Mouse (Mus musculus): ENCODE data around the gene Ttll11. TPM values are rescaled to one million over a fixed set of nuclear protein-coding genes. Genes with fewer than 3 reads are reported as not detected.

Ttll11 gene
- polyA plus RNA-seq, 1 experiment from 2014 or later: 4.1 TPM

DNA sequence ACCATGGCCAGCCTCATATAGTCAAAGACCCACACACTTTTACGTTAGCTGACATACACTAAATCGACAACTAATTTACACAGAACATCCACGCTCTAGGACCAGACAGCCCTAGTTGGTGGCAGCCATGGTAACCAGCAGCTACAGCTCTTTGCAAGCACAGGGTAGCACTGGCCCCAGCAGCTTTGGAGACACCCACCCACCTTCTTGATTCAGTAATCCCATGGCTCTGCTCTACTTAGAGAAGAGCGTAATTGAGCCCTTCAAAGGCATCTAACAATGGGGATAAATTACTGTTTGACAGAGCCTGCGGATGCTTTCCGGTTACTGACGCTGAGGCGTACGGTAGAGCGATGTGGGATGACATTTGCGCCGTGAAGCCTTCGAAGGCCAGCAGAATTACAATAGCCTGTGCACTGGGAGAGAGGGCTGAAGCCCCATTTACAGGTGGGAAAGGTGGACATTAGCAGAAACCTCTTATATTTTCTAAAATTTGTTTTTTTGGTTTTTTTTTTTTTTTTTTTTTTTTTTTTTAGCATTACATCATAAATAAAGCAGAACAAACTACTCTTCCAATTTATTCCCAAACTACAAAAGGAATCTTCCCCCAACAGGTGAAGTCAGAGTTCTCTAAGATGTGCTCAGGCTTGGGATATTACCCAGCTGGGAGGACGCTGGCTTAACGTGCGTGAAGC lies 136.8 kb downstream of the Ttll11 start:
- 63% methylated on average over 16 of the region's 16 CpGs for WGBS
- Histone ChIP-seq H3K27ac (no peak overlapping the region), H3K9ac (no peak overlapping the region), H3K9me3 (no peaks in the 10 kb centered on the region), H3K36me3 (no peaks in the 10 kb centered on the region), H3K27me3 (0 out of 2 replicates have a peak, but pooled peaks cover 3% of the 10 kb centered on the region), H3K4me1 (replicated peaks) (peaks cover 39% of the 10 kb centered on the region), H3K4me3 (no peak overlapping the region), H3K4me2 (no peak overlapping the region)
- ATAC-seq (ENCODE audit: low FRiP score): no peak

DNA sequence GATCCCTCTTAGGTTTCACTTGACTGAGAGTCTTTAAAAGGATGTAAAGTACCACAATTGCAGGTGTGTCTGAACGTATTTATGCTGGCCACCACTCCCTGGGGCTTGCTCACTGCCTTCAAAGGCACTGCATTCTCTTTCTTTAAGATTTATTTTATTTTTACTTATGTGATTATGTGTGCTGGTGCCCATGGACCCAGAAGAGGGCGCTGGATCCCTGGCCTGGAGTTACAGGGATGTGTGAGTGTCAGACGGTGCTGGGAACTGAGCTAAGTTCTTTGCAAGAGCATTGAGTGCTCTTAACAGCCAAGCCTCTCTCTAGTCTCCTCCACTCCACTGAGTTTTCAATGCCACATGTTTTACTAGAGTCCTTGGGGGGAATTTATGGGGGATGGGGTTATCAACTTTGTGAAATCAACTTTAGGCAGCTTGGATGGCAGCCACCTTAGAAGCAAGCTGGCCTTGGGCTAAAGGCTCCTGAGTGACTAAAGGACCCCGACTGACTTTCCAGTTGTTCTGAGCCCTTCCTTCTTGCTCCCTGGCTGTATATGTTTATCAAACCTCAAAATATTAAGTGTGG lies 137.8 kb downstream of the Ttll11 start:
- H3K36me3 ChIP-seq: no peaks in the 10 kb centered on the region
- no peak overlapping the region for H3K4me3 ChIP-seq
- H3K4me2 ChIP-seq: no peak overlapping the region
- WGBS: 72% methylated on average over 4 of the region's 4 CpGs
- no peak overlapping the region for H3K27ac ChIP-seq
- no peak overlapping the region for H3K9ac ChIP-seq
- H3K27me3 ChIP-seq: no peaks in the 10 kb centered on the region
- H3K9me3 ChIP-seq: peaks cover 5% of the 10 kb centered on the region; the same call in 1 of the 2 replicates
- ATAC-seq (ENCODE audit: low FRiP score): no peak
- peaks cover 39% of the 10 kb centered on the region for H3K4me1 ChIP-seq (replicated peaks)

DNA sequence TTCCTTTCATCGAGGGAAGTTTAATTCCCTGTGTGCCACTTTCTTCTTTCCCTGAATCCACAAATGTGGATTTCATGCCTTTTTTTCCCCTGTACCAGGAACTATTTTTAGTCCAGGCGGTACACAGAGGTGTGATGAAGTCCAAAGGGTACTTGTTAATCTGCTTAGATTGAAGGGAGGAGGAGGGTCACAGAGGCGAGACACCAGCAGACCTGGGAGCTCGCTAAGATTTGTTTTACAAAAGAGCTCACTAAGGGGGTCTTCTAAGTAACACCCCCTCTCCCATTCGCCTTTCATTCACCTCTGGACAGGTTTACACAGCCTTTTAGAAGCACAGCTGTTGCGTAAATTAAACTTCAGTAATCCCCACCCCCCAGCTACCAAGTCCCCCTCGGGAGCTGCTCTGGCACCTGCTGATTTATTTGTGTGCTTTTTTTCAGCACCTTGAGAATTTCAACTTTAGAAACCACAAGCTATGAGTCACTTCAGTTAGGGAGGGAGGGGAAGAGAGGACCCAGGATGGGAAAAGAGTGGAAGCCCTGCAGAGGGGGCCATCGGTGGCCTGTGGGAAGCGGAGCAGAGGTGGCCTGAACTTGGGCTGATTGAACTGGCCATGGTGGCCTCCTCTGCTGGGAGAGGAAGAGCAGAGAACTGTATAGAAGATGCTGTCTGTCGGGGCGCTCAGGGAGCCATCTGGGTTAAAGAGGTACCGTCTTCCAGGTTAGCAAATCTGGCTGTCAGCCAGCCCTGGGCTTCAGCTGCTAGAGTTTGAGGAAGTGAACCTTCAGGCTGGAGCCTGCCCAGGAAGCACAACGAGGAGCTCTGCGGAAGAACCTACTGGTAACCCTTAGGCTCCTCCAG lies 138.5 kb downstream of the Ttll11 start:
- H3K36me3 ChIP-seq: no peaks in the 10 kb centered on the region
- no peaks in the 10 kb centered on the region for H3K27me3 ChIP-seq
- H3K4me3 ChIP-seq: no peak overlapping the region
- ATAC-seq (ENCODE audit: low FRiP score): no peak
- H3K4me2 ChIP-seq: no peak overlapping the region
- H3K9ac ChIP-seq: no peak overlapping the region
- peaks cover 6% of the 10 kb centered on the region; the same call in 1 of the 2 replicates for H3K9me3 ChIP-seq
- H3K4me1 ChIP-seq (replicated peaks): peaks cover 38% of the 10 kb centered on the region
- no peak overlapping the region for H3K27ac ChIP-seq
- WGBS: 25% methylated on average over 14 of the region's 14 CpGs

DNA sequence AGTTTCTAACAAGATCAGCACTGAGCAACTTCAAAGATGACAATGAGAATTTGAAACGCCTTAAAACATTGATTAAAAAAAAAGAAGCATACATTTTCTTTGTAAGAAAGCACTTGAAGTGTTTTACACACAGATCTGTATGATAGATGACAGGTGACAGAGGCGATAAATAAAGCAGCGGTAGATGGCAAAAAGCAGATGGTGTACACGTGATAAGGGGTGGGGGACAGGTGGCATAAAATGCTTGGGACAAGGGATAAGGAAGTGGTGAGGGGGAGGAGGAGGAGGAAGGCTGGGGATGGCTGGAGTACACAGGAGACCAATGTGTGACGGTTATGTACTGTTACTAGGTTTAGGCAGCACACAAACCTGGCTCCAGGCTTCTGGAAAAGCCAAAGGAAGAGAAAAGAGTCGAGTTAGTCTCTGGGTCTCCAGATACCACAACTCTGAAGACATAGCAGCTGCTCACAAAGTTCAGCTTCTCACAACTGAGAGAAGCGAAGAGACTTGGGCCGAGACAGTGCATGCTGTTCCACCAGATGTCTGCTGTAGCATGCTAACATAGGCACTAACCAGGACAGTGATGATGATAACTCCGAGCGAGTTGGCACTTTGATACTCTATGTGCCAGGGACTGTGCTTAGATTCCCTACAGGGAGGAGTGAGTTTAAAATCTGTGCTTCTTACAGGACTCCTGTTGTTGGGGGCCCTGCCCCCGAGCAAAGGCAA lies 140.8 kb downstream of the Ttll11 start:
- Histone ChIP-seq H3K9me3 (peaks cover 6% of the 10 kb centered on the region; the same call in 1 of the 2 replicates), H3K4me1 (replicated peaks) (peaks cover 16% of the 10 kb centered on the region), H3K27ac (no peak overlapping the region), H3K4me2 (no peak overlapping the region), H3K27me3 (no peaks in the 10 kb centered on the region), H3K9ac (no peak overlapping the region), H3K4me3 (no peak overlapping the region), H3K36me3 (no peaks in the 10 kb centered on the region)
- ATAC-seq (ENCODE audit: low FRiP score): no peak
- 80% methylated on average over 11 of the region's 11 CpGs for WGBS

DNA sequence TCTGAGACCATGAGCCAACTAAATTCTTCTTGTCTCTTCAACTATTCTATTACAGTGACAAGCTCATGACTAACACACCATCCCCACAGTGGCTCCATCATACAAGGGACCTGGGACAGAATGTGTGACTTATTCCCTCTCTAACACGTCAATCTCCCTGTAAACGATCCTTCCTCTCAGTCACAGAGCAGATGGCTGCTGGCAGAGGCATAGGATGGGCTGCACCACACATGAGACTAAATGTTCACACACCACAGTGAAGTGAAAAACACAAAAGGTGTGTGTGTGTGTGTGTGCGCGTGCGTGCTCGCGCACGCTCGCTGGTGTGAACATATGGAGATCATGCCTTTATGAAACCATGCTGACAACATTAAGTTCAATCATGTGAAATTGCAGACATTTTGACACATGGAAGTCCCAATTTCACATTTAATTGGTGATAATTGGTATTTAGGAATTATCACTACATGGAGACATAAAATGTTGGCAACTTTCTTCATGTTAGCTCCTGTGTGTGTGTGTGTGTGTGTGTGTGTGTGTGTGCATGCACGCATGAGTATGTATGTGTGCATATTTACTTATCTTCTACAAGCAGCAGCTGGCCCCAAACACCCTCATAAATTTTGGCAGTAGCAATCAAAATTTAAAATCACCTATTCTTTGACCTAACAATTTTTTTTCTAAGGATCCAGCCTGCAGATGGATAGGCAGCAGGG lies 145.4 kb downstream of the Ttll11 start:
- WGBS: 93% methylated on average over 10 of the region's 10 CpGs
- Histone ChIP-seq H3K27me3 (no peaks in the 10 kb centered on the region), H3K9me3 (peaks cover 6% of the 10 kb centered on the region; the same call in 1 of the 2 replicates), H3K4me3 (no peak overlapping the region), H3K36me3 (no peaks in the 10 kb centered on the region), H3K27ac (no peak overlapping the region), H3K4me1 (replicated peaks) (peaks cover 11% of the 10 kb centered on the region; the same call in 1 of the 2 replicates), H3K9ac (no peak overlapping the region), H3K4me2 (no peak overlapping the region)
- ATAC-seq (ENCODE audit: low FRiP score): no peak

DNA sequence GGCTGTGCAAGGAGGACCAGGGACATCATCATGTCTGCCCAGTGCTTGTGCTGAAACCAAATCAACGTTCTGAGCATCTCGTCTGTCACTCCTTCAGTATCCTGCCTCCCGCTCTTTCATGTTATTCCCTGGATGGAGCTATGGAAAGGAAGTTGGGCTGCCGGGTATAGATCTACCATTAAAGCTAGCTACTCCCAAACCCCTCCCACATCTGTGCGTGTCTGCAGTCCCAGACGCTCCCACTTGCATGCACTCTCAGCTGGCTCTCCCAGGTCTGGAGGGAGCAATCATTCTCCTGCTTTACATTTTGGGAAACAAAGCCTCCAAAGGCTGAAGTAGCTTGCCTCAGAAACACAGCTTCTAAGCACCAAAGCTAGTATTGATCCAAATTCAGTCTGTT lies 146.2 kb downstream of the Ttll11 start:
- Histone ChIP-seq H3K27ac (no peak overlapping the region), H3K36me3 (no peaks in the 10 kb centered on the region), H3K9me3 (peaks cover 6% of the 10 kb centered on the region; the same call in 1 of the 2 replicates), H3K4me2 (no peak overlapping the region), H3K4me3 (no peak overlapping the region), H3K4me1 (replicated peaks) (peaks cover 11% of the 10 kb centered on the region; the same call in 1 of the 2 replicates), H3K27me3 (no peaks in the 10 kb centered on the region), H3K9ac (no peak overlapping the region)
- WGBS: 71% methylated on average over 6 of the region's 6 CpGs
- ATAC-seq (ENCODE audit: low FRiP score): no peak

DNA sequence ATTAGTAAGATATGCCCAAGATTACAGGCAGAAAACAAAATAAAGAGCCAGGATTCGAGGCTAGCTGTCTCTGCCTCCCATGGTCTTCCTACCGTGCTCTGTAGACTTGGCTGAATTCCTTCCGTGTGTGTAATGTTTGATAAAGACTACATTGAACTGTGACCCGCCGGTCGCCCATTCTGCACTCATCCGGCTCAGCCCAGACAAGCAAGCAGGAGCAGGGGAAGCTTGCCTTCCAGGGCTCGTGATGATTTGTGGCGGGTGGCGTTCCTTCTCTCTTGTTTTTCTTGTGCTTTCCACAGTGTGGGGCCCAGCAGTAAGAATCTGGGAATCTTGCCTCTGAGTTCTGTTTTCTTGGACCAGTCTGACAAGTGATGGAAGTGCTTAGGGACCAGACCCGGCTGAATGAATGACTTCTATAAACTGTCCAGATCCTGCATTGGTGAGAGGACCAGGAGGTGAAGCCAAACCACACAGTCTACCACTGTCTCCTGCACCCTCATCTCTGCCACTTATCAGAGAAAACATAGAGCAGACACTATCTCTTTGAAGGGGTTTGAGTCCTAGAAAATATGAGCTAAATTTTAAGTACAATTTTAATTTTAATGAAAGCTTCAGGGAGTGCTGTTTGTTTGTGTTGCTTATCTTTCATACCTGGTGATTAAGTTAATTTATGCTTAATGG lies 146.8 kb downstream of the Ttll11 start:
- peaks cover 6% of the 10 kb centered on the region; the same call in 1 of the 2 replicates for H3K9me3 ChIP-seq
- ATAC-seq (ENCODE audit: low FRiP score): no peak
- H3K36me3 ChIP-seq: no peaks in the 10 kb centered on the region
- WGBS: 56% methylated on average over 11 of the region's 11 CpGs
- H3K9ac ChIP-seq: no peak overlapping the region
- H3K4me2 ChIP-seq: no peak overlapping the region
- no peak overlapping the region for H3K4me3 ChIP-seq
- H3K27ac ChIP-seq: no peak overlapping the region
- no peaks in the 10 kb centered on the region for H3K27me3 ChIP-seq
- peaks cover 11% of the 10 kb centered on the region; the same call in 1 of the 2 replicates for H3K4me1 ChIP-seq (replicated peaks)

DNA sequence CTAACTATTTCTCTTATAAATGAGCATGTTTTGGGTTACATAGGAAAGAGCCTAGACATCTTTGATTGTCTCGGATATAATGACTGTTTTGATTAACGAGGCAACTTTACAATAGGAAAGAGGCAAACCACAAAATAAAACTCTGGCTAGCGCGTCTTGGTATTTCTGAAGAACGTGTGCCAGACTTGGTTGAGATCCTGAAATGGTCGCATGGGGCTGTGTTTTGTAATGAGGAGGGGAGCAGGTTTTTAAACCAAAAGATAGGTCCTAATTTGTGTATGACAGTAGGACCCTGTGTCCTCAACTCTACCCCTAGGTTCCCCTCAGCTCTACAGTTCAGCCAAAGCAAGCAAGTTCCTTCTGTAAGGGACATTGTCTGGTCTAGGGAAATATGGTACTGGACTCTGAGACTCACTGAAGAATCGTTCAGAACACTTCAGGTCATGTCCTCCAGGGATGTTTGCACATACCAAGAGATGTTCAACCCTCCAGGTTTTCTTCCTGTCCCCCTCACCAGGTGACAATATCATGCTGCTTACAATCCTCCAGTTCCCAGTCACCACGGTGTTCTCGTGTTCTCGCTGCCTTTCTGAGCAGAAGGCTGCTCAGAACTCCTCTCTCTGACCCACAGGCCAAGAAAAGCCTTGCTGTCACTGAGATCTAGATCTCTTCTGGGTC lies 147.7 kb downstream of the Ttll11 start:
- 87% methylated on average over 10 of the region's 10 CpGs for WGBS
- no peak overlapping the region for H3K9ac ChIP-seq
- no peak overlapping the region for H3K27ac ChIP-seq
- no peak overlapping the region for H3K4me2 ChIP-seq
- H3K9me3 ChIP-seq: peaks cover 2% of the 10 kb centered on the region; the same call in 1 of the 2 replicates
- no peaks in the 10 kb centered on the region for H3K36me3 ChIP-seq
- H3K27me3 ChIP-seq: no peaks in the 10 kb centered on the region
- no peak overlapping the region for H3K4me3 ChIP-seq
- peaks cover 11% of the 10 kb centered on the region; the same call in 1 of the 2 replicates for H3K4me1 ChIP-seq (replicated peaks)
- no peak for ATAC-seq (ENCODE audit: low FRiP score)

DNA sequence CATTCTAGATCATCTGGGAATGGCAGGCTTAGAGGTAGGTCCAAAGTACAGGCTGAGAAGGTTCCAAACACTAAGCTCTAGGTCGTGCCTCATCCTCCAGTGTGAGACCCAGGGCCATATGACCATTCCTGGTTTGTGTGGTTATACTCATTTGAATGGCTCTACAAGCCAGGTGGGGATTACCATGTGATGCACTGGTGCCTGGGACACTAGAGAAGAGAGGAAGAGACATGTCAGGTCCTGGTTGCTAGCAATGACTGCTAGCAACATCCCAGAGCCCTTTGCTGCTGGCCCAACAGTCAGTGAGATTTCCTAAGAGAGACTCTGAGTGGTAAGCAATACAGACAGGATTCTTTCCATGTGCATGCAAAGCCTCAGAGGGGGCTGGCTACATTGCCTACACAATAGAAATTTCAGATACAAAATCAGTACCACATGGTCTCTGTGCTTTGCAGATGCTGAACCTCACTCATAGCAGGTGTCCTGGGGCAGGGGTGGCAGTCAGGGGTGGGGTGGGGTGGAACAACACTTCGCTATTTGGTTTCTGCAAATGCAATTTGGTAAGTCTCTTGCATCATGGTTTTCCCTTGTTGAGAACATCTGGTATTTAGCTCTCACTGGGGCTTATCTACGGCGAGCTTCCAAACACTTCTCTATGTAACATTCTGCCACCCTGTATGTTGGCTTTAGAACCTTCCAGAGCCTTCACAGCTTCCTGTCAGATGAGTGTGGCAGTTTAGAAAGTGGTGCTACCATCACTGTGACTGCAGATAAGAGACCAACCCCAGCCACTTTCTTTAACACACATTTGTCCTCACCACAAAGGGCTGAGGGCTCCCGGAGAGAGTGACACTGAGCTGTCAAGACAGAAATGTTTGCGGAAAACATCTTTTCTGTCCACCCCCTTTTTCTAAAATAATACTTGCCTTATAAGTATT lies 148.5 kb downstream of the Ttll11 start:
- Histone ChIP-seq H3K4me1 (replicated peaks) (peaks cover 11% of the 10 kb centered on the region; the same call in 1 of the 2 replicates), H3K27me3 (no peaks in the 10 kb centered on the region), H3K9me3 (no peaks in the 10 kb centered on the region), H3K4me3 (no peak overlapping the region), H3K36me3 (no peaks in the 10 kb centered on the region), H3K27ac (no peak overlapping the region), H3K4me2 (no peak overlapping the region), H3K9ac (no peak overlapping the region)
- whole genome bisulfite sequencing: 79% methylated on average over 6 of the region's 6 CpGs
- no peak for ATAC-seq (ENCODE audit: low FRiP score)

DNA sequence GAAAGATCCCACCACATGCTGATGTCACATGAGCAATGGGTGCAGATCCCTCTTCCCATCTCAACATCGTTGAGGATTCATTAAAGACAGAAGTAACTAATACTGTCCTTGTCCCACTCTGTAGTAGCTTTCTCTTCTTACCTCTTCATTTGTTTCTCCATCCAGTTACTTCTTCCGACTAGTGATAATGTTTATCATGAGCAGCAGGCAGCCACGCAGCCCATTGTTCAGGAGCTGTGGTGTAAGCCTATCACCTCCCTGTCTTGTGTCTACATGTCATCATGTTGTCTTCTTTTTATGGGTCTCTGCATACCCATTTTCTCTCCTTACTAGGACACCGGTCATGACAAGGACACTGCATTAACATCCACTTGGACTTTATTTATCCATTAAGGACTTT lies 150.6 kb downstream of the Ttll11 start:
- no peaks in the 10 kb centered on the region for H3K9me3 ChIP-seq
- H3K27me3 ChIP-seq: no peaks in the 10 kb centered on the region
- no peak overlapping the region for H3K27ac ChIP-seq
- no peak for ATAC-seq (ENCODE audit: low FRiP score)
- no peak overlapping the region for H3K4me3 ChIP-seq
- H3K36me3 ChIP-seq: no peaks in the 10 kb centered on the region
- H3K4me1 ChIP-seq (replicated peaks): peaks cover 11% of the 10 kb centered on the region; the same call in 1 of the 2 replicates
- WGBS: 89% methylated on average over 4 of the region's 4 CpGs
- H3K9ac ChIP-seq: no peak overlapping the region
- H3K4me2 ChIP-seq: no peak overlapping the region

Measured in hindbrain, embryonic 13.5 days (tissue).